Mouse (Mus musculus): ENCODE measurements at regions not wholly inside any gene's neighbourhood (a gene's known extent, or its start where the extent isn't known, plus 50 kb on each side); places are given as distances from the start of the nearest gene placed in this dataset.

DNA sequence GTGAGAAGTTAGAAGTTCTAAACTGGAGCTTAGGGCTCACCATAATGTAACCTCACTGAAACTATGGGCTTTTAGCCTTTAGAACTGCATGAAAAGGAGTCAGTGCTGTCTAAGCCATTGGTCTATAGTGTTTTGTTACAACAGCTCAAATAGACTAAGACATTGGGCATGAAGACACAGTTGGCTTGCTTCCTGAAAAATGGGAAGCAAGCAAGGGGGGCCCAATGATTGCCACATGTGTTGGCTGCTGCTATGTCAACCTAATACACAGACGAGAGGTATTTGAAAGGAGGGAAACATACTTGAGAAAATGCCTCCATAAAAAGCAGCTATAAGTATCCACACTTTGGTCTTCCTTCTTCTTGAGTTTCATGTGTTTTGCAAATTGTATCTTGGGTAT, 935.5 kb upstream of the Car8 start:
- Histone ChIP-seq H3K27ac (ENCODE audit: control insufficient read depth, insufficient read depth, low read depth, low read length) (no peak overlapping the region), H3K4me1 (ENCODE audit: control insufficient read depth, insufficient read depth, low read length) (no peaks in the 10 kb centered on the region), H3K27me3 (ENCODE audit: control insufficient read depth, insufficient read depth, low read length) (no peaks in the 10 kb centered on the region), H3K4me3 (ENCODE audit: control insufficient read depth, low read depth, low read length) (no peak overlapping the region), H3K36me3 (ENCODE audit: control insufficient read depth, insufficient read depth, low read length) (no peaks in the 10 kb centered on the region)
- TF ChIP-seq POLR2A (IDR thresholded peaks at IDR 0.05; ENCODE audit: control insufficient read depth, low read depth, low read length) (no peak), CTCF (IDR thresholded peaks at IDR 0.05; ENCODE audit: control insufficient read depth, insufficient read depth, insufficient replicate concordance, low read depth, low read length) (no peak)

DNA sequence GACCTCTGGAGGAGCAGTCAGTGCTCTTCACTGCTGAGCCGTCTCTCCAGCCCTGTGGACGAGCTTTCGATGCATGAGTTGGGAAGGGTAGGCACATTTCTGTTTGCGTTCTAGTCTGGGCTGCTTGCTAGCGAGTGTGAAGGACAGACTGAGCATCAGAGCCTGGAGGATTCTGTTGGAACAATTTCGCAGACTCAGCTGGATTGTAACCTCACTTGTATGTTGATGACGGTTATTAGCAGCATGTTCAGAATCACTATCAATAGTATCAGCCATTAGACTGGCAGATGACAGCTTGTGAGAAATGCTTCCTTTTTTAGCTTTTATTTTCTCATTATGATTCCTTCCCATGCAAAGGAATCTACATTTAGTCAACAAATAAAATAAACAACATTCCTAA, 923.5 kb upstream of the Car8 start:
- Histone ChIP-seq H3K27ac (ENCODE audit: control insufficient read depth, insufficient read depth, low read depth, low read length) (no peak overlapping the region), H3K27me3 (ENCODE audit: control insufficient read depth, insufficient read depth, low read length) (no peaks in the 10 kb centered on the region), H3K4me1 (ENCODE audit: control insufficient read depth, insufficient read depth, low read length) (no peaks in the 10 kb centered on the region), H3K36me3 (ENCODE audit: control insufficient read depth, insufficient read depth, low read length) (no peaks in the 10 kb centered on the region), H3K4me3 (ENCODE audit: control insufficient read depth, low read depth, low read length) (no peak overlapping the region)
- TF ChIP-seq POLR2A (IDR thresholded peaks at IDR 0.05; ENCODE audit: control insufficient read depth, low read depth, low read length) (no peak), CTCF (IDR thresholded peaks at IDR 0.05; ENCODE audit: control insufficient read depth, insufficient read depth, insufficient replicate concordance, low read depth, low read length) (no peak)

DNA sequence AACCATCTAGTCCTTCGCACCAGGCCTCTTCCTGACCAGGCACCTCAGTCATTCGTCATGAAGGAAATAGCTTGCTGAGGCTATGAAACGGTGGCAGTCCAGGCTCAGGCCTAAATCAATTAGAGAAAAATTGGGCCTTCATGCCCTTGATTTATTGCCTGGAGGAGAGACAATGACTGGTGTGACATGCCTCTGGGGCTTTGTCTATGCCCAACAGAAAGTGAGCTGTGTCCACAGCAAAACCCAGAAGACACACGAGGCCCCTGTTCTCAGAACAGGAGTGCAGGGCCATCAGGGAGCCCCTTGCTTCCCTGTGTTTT, 922.9 kb upstream of the Car8 start:
- TF ChIP-seq POLR2A (IDR thresholded peaks at IDR 0.05; ENCODE audit: control insufficient read depth, low read depth, low read length) (no peak), CTCF (IDR thresholded peaks at IDR 0.05; ENCODE audit: control insufficient read depth, insufficient read depth, insufficient replicate concordance, low read depth, low read length) (no peak)
- H3K27me3 ChIP-seq (ENCODE audit: control insufficient read depth, insufficient read depth, low read length) = no peaks in the 10 kb centered on the region
- H3K4me3 ChIP-seq (ENCODE audit: control insufficient read depth, low read depth, low read length) = no peak overlapping the region
- no peak overlapping the region for H3K27ac ChIP-seq (ENCODE audit: control insufficient read depth, insufficient read depth, low read depth, low read length)
- H3K36me3 ChIP-seq (ENCODE audit: control insufficient read depth, insufficient read depth, low read length) = no peaks in the 10 kb centered on the region
- H3K4me1 ChIP-seq (ENCODE audit: control insufficient read depth, insufficient read depth, low read length) = no peaks in the 10 kb centered on the region

DNA sequence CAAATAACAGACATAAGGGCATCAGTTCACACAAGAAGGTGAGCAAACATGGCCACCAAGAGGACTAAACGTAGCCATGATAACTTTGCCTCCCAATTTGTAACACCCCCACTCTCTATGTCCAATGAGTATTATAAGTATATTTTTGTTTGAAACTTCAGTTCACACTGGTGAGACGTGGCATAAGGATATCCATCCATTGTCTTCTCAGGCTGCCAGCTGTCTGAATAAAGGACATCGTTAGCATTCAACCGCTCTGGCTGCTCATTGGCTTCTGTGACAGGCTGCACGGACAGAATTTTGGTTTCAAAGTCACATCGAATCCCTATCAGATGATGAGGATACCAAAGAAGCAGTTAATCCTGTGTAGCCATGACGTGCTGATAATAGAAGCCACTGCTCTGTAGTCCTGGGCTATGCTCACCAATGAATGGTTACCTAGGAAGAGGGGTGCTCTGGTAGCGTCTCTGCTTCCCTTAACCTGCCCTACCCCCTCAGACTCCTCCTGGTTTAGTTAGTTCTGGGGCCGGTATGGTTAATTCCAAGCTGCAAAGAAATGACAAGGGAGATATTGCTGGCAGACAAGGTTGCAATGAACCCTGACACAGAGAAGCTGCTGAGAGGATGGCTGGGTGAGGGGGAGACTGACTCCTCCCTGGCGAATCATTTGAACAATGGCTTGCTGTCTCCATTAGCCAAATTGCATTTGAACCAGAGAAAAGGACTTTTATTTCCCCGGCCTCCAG, 922.4 kb upstream of the Car8 start:
- Histone ChIP-seq H3K4me1 (ENCODE audit: control insufficient read depth, insufficient read depth, low read length) (no peaks in the 10 kb centered on the region), H3K27ac (ENCODE audit: control insufficient read depth, insufficient read depth, low read depth, low read length) (no peak overlapping the region), H3K36me3 (ENCODE audit: control insufficient read depth, insufficient read depth, low read length) (no peaks in the 10 kb centered on the region), H3K27me3 (ENCODE audit: control insufficient read depth, insufficient read depth, low read length) (no peaks in the 10 kb centered on the region), H3K4me3 (ENCODE audit: control insufficient read depth, low read depth, low read length) (no peak overlapping the region)
- TF ChIP-seq CTCF (IDR thresholded peaks at IDR 0.05; ENCODE audit: control insufficient read depth, insufficient read depth, insufficient replicate concordance, low read depth, low read length) = no peak
- no peak for TF ChIP-seq POLR2A (IDR thresholded peaks at IDR 0.05; ENCODE audit: control insufficient read depth, low read depth, low read length)

DNA sequence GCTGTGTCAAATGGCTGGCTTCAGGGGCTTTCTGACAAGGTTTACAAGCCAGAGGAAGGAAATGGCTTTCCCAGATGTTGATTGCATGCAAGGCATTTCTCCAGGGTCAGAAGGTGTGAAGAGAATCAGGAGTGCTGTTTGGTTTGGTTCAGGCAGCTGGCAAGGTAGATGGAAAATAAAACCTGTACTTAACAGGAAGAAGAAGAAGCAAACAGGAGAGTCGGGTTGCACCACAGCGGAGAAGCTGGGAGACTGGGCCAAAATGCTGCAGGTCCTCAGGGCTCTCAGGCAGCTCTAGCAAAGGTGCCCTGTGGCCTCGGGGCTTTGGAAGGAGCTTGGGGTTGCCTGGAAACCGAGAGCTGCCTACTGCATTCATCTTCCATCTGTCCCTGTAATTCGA, 908.9 kb upstream of the Car8 start:
- no peaks in the 10 kb centered on the region for H3K4me1 ChIP-seq (ENCODE audit: control insufficient read depth, insufficient read depth, low read length)
- no peaks in the 10 kb centered on the region for H3K36me3 ChIP-seq (ENCODE audit: control insufficient read depth, insufficient read depth, low read length)
- no peak for TF ChIP-seq POLR2A (IDR thresholded peaks at IDR 0.05; ENCODE audit: control insufficient read depth, low read depth, low read length)
- TF ChIP-seq CTCF (IDR thresholded peaks at IDR 0.05; ENCODE audit: control insufficient read depth, insufficient read depth, insufficient replicate concordance, low read depth, low read length) = no peak
- H3K27me3 ChIP-seq (ENCODE audit: control insufficient read depth, insufficient read depth, low read length) = no peaks in the 10 kb centered on the region
- H3K4me3 ChIP-seq (ENCODE audit: control insufficient read depth, low read depth, low read length) = no peak overlapping the region
- H3K27ac ChIP-seq (ENCODE audit: control insufficient read depth, insufficient read depth, low read depth, low read length) = no peak overlapping the region

DNA sequence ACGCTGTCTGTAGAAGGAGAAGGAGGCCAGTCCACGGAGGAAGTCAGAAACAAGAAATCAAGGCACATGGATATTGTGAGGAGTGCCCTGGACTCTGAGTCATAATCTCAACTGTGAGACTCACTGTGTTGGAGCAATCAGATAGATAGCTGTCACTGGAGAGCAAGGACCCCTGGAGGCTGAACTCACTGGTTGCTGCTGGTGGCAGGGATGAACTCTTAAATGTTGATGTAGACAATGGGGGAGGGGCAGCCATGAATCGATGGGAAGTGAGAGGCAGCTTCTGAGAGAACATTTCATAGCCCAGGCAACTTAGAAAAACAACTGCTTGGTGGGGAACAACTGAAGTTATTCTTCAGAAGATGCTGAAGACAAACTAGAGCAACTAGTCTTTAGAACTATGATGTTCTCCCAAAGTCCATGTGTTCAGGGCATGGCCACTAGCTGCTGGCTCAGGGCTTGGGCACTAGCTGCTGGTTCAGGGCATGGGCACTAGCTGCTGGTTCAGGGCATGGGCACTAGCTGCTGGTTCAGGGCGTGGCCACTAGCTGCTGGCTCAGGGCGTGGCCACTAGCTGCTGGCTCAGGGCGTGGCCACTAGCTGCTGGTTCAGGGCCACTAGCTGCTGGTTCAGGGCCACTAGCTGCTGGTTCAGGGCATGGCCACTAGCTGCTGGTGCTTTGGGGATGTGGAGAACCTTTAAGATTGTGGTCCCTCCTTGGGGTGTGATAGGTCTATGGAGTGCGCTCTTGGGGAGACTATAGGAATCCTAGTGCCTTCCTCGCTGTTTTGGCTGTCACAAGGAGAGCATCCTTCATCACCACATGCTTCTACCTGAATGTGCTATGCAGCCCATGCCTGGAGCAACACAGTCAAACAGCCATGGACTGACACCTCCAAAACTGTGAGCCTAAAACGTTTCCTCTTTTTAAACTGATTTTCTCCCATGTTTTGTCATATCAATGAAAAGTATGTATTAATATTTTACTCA, 905.7 kb upstream of the Car8 start:
- TF ChIP-seq POLR2A (IDR thresholded peaks at IDR 0.05; ENCODE audit: control insufficient read depth, low read depth, low read length) = no peak
- TF ChIP-seq CTCF (IDR thresholded peaks at IDR 0.05; ENCODE audit: control insufficient read depth, insufficient read depth, insufficient replicate concordance, low read depth, low read length) = no peak

DNA sequence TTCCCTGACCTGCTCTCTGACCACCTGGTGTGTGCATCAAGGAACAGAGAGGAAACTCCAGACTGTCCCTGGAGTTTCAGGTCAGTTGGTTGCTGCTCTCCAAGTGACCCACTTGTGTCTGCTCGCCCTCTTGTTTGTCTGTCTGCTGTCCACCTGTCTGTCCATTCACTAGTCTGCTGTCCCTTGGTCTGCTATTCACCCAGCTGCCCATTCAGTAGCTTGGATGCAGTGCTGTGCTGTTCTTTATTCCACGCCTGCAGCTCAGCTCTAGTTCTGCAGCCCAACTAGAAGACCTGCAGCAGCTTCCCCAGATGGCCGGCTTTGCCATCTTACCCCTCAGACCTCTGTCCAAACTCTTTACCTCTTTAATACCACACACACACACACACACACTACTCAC, 904.2 kb upstream of the Car8 start:
- TF ChIP-seq CTCF (IDR thresholded peaks at IDR 0.05; ENCODE audit: control insufficient read depth, insufficient read depth, insufficient replicate concordance, low read depth, low read length) (no peak), POLR2A (IDR thresholded peaks at IDR 0.05; ENCODE audit: control insufficient read depth, low read depth, low read length) (no peak)
- no peak overlapping the region for H3K27ac ChIP-seq (ENCODE audit: control insufficient read depth, insufficient read depth, low read depth, low read length)
- peak overlapping the region; percentile 28; the same call in 1 of the 2 replicates for H3K4me3 ChIP-seq (ENCODE audit: control insufficient read depth, low read depth, low read length)
- H3K36me3 ChIP-seq (ENCODE audit: control insufficient read depth, insufficient read depth, low read length) = no peaks in the 10 kb centered on the region
- no peaks in the 10 kb centered on the region for H3K4me1 ChIP-seq (ENCODE audit: control insufficient read depth, insufficient read depth, low read length)
- no peaks in the 10 kb centered on the region for H3K27me3 ChIP-seq (ENCODE audit: control insufficient read depth, insufficient read depth, low read length)

More for the DNA sequence above, 905.7 kb upstream of the Car8 start:
- Histone ChIP-seq H3K27ac (ENCODE audit: control insufficient read depth, insufficient read depth, low read depth, low read length) (no peak overlapping the region), H3K36me3 (ENCODE audit: control insufficient read depth, insufficient read depth, low read length) (no peaks in the 10 kb centered on the region), H3K27me3 (ENCODE audit: control insufficient read depth, insufficient read depth, low read length) (no peaks in the 10 kb centered on the region), H3K4me1 (ENCODE audit: control insufficient read depth, insufficient read depth, low read length) (no peaks in the 10 kb centered on the region), H3K4me3 (ENCODE audit: control insufficient read depth, low read depth, low read length) (peak overlapping the region; percentile 18)

All from testis, adult 2 months (tissue).